Mouse (Mus musculus) MEL-GATA-1-ER (cell line): ENCODE results near the gene Exosc1.

ENCODE experiments used
- DNase-seq: peaks from one replicate; pipeline ENCODE4 v3.0.0-alpha.2; 2012; ENCODE audit warnings: low read depth; ENCODE audit errors: extremely low read depth

Gene Exosc1

GRCm38 (mm10) chr19:41874356-41874755, 58.9 kb downstream of the Exosc1 start:
- DNase-seq, result no peak
